Mouse (Mus musculus) G1E (cell line): ENCODE results near the gene Iba57.

Experiments used
- CTCF ChIP-seq: IDR thresholded peaks from 2 replicates; pipeline ENCODE4 v1.5.1; 2012; ENCODE audit warnings: low read depth, low read length, inconsistent platforms, mixed read lengths
- POLR2AphosphoS5 ChIP-seq: IDR thresholded peaks from 2 replicates; pipeline ENCODE4 v1.6.1; 2012; ENCODE audit warnings: low read depth, low read length, inconsistent platforms; ENCODE audit not compliant: insufficient replicate concordance

DNA sequence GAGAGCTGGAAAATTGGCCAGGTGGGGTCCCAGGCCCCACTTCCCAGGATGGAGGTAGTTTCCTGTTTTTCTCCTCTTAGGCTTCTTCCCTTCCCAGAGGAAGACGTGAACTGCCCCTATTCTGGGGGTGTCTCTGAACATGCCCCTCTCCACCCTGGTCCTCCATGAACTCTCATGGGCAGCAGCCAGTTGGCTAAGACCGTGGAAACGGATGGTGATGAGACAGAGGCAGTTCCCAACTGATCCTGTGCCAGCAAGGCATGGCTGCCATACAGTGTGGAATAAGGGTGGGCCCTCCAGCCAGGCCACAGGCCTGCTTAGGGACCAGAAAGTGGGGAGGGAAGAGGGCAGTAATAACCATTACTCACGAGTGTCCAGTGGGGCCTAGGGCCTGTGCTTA, 7.0 kb upstream of the Iba57 start:
- TF ChIP-seq CTCF: no peak
- no peak for TF ChIP-seq POLR2AphosphoS5
